Mouse (Mus musculus): Measurements from ENCODE around the gene Ms4a12. TPM values are rescaled to one million over a fixed set of nuclear protein-coding genes. Genes with fewer than 3 reads are reported as not detected.
"Not testable (repeated sequence)": the region's sequence is repeated elsewhere in the genome, so short reads cannot be mapped to it uniquely, and the experiment has no call there.

The Ms4a12 gene
- polyA plus RNA-seq (2015; fragmentation: Nextera tagmentation; extraction: Ambion mirVana): not detected in 2 replicates

GRCm38 (mm10) chr19:11232348-11232747, at the start of gene Ms4a12:
TSS of gene Ms4a12 (minus strand) at chr19:11232448.
- no peak within 1 kb of the TSS for H3K27ac ChIP-seq

DNA sequence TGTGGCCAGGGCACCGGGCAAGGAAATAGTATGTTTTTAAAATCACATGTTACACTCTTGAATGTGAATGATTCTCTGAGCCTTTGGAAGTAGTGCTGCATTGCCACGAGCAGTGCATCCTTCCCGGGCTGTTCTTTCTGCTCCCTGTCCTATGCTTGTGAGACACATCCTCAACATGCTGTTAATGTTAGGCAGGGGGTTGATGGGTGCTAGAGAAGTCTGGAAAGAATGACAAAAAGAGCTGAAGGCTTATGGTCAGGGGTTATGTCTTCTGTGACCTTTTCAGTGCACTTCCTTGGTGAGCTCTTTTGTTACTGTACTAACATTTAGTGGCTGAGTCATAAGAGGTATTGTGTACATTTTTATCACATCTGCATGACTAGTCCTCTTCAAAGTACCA, 48.0 kb upstream of the Ms4a12 start:
- Histone ChIP-seq H3K4me3 (no peak overlapping the region), H3K36me3 (no peaks in the 10 kb centered on the region), H3K27me3 (no peaks in the 10 kb centered on the region), H3K27ac (no peak overlapping the region), H3K4me1 (no peaks in the 10 kb centered on the region), H3K4me2 (no peak overlapping the region), H3K9me3 (no peaks in the 10 kb centered on the region), H3K9ac (no peak overlapping the region)
- WGBS: 80% methylated on average over 3 of the region's 3 CpGs
- no peak for ATAC-seq (ENCODE audit: insufficient number of reproducible peaks, insufficient read depth, low FRiP score, low TSS enrichment, low read depth)

More at GRCm38 (mm10) chr19:11232348-11232747, at the start of gene Ms4a12:
- Histone ChIP-seq H3K4me1 (no peaks in the 10 kb centered on the region), H3K4me3 (no peak within 1 kb of the TSS), H3K36me3 (no peaks in the 10 kb centered on the region), H3K27me3 (no peaks in the 10 kb centered on the region), H3K4me2 (no peak within 1 kb of the TSS), H3K9ac (no peak within 1 kb of the TSS), H3K9me3 (no peaks in the 10 kb centered on the region)
- 70% methylated on average over 5 of the region's 5 CpGs for WGBS
- no peak for ATAC-seq (ENCODE audit: insufficient number of reproducible peaks, insufficient read depth, low FRiP score, low TSS enrichment, low read depth)

DNA sequence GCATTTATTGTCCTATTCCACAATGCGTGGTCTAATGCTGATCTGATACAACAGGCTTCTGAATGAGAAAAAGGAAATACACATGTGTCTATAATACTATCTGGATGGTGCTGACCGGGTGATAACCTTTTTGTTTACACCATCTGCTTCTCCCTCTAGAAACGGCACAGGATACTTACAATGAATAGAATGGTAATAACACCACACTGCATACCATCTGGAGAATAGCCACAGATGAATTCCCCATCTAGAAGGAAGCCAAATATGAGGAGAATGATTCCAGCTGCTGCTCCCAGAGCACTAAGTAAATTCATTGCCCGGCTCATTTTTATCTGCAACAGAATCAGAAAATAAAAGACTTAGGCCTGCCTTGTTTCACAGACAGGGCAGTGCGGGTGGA, 44.2 kb upstream of the Ms4a12 start:
- ATAC-seq (ENCODE audit: insufficient number of reproducible peaks, insufficient read depth, low FRiP score, low TSS enrichment, low read depth): no peak

DNA sequence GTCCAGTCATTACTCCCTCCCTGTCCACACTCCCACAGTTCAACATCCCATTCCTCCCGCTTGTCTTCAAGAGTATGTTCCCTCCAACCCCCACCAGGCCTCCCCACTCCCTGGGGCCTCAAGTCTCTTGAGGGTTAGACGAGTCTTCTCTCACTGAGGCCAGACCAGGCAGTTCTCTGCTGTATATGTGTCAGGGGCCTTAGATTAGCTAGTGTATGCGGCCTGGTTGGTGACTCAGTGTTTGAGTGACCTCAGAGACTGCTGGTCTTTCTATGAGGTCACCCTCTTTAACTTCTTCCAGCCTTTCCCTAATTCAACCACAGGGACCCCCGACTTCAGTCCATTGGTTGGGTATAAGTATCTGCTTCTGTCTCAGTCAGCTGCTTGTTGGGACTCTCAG, 34.7 kb upstream of the Ms4a12 start:
- Histone ChIP-seq H3K4me2 (no peak overlapping the region), H3K9ac (no peak overlapping the region), H3K36me3 (no peaks in the 10 kb centered on the region), H3K27me3 (no peaks in the 10 kb centered on the region), H3K27ac (no peak overlapping the region), H3K4me1 (no peaks in the 10 kb centered on the region), H3K4me3 (no peak overlapping the region), H3K9me3 (no peaks in the 10 kb centered on the region)
- ATAC-seq (ENCODE audit: insufficient number of reproducible peaks, insufficient read depth, low FRiP score, low TSS enrichment, low read depth): no peak
- WGBS: 75% methylated on average over 4 of the region's 4 CpGs

More for the DNA sequence above, 44.2 kb upstream of the Ms4a12 start:
- no peaks in the 10 kb centered on the region for H3K27me3 ChIP-seq
- 53% methylated on average over 5 of the region's 5 CpGs for WGBS
- no peak overlapping the region for H3K27ac ChIP-seq
- H3K4me2 ChIP-seq: no peak overlapping the region
- no peak overlapping the region for H3K4me3 ChIP-seq
- H3K9me3 ChIP-seq: no peaks in the 10 kb centered on the region
- no peaks in the 10 kb centered on the region for H3K36me3 ChIP-seq
- H3K4me1 ChIP-seq: no peaks in the 10 kb centered on the region
- no peak overlapping the region for H3K9ac ChIP-seq

GRCm38 (mm10) chr19:11266052-11266845, 34.0 kb upstream of the Ms4a12 start, which contains the start of gene Ms4a1:
TSS of gene Ms4a1 (minus strand) at chr19:11266241.
- WGBS: 83% methylated on average over 8 of the region's 8 CpGs
- H3K27me3 ChIP-seq: no peaks in the 10 kb centered on the region
- no peak; the same call in 1 of the 2 replicates for ATAC-seq (ENCODE audit: insufficient number of reproducible peaks, insufficient read depth, low FRiP score, low TSS enrichment, low read depth)
- H3K36me3 ChIP-seq: no peaks in the 10 kb centered on the region
- no peaks in the 10 kb centered on the region for H3K4me1 ChIP-seq
- no peak within 1 kb of the TSS for H3K9ac ChIP-seq
- no peaks in the 10 kb centered on the region for H3K9me3 ChIP-seq
- H3K4me2 ChIP-seq: no peak within 1 kb of the TSS
- no peak within 1 kb of the TSS for H3K27ac ChIP-seq
- H3K4me3 ChIP-seq: no peak within 1 kb of the TSS

- ATAC-seq (ENCODE audit: insufficient number of reproducible peaks, insufficient read depth, low FRiP score, low TSS enrichment, low read depth): no peak
- no peak overlapping the region for H3K27ac ChIP-seq
- no peaks in the 10 kb centered on the region for H3K27me3 ChIP-seq
- H3K36me3 ChIP-seq: no peaks in the 10 kb centered on the region
- H3K9me3 ChIP-seq: no peaks in the 10 kb centered on the region
- H3K4me2 ChIP-seq: no peak overlapping the region
- no peaks in the 10 kb centered on the region for H3K4me1 ChIP-seq
- 78% methylated on average over 9 of the region's 9 CpGs for whole genome bisulfite sequencing
- no peak overlapping the region for H3K9ac ChIP-seq
- H3K4me3 ChIP-seq: no peak overlapping the region
Measured at GRCm38 (mm10) chr19:11264602-11265185, 32.4 kb upstream of the Ms4a12 start.

GRCm38 (mm10) chr19:11263549-11263948, 31.3 kb upstream of the Ms4a12 start:
- Histone ChIP-seq H3K27me3 (no peaks in the 10 kb centered on the region), H3K36me3 (no peaks in the 10 kb centered on the region), H3K27ac (no peak overlapping the region), H3K4me2 (no peak overlapping the region), H3K4me3 (no peak overlapping the region), H3K9ac (no peak overlapping the region), H3K9me3 (no peaks in the 10 kb centered on the region), H3K4me1 (no peaks in the 10 kb centered on the region)
- ATAC-seq (ENCODE audit: insufficient number of reproducible peaks, insufficient read depth, low FRiP score, low TSS enrichment, low read depth): no peak
- 69% methylated on average over 3 of the region's 3 CpGs for WGBS

DNA sequence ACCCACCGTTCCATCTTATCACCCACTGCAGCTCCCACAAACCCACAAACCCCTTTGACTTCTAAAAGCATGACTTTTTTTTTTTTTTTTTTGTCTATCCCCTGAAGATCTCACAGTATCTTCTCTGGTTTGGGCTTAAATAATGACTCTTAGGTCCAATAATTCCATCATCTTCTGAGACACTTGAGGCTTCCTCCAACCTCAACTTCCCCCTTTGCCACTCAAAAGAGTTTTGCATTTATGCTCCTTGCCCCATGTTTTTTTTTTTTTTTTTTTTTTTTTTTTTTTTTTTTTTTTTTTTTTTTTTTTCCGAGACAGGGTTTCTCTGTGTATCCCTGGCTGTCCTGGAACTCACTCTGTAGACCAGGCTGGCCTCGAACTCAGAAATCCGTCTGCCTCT, 30.7 kb upstream of the Ms4a12 start:
- 74% methylated on average over 4 of the region's 4 CpGs for WGBS
- not testable (repeated sequence) for H3K9me3 ChIP-seq; ATAC-seq (ENCODE audit: insufficient number of reproducible peaks, insufficient read depth, low FRiP score, low TSS enrichment, low read depth); H3K27ac ChIP-seq; H3K27me3 ChIP-seq; H3K36me3 ChIP-seq; H3K4me2 ChIP-seq; H3K9ac ChIP-seq; H3K4me3 ChIP-seq; H3K4me1 ChIP-seq

DNA sequence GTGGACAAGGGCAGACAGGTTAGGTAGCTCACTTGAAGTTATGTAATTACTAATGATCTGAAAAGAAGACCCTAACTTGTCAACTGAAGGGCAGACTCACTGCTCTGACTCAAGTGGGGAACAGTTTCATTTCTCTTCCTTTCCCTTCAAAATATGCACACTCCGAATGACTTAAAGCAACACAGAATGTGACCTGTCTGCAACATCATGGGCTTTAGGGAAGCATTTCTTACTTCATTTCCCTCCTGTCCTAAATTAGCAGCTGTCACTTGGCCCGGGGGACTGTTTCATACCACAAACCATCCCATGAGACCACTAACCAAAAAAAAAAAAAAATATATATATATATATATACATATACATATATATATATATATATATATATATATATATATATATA, 29.3 kb upstream of the Ms4a12 start:
- H3K9ac ChIP-seq: no peak overlapping the region
- WGBS: 76% methylated on average over 2 of the region's 2 CpGs
- no peaks in the 10 kb centered on the region for H3K9me3 ChIP-seq
- H3K4me1 ChIP-seq: no peaks in the 10 kb centered on the region
- H3K4me2 ChIP-seq: no peak overlapping the region
- H3K27me3 ChIP-seq: no peaks in the 10 kb centered on the region
- ATAC-seq (ENCODE audit: insufficient number of reproducible peaks, insufficient read depth, low FRiP score, low TSS enrichment, low read depth): no peak
- H3K27ac ChIP-seq: no peak overlapping the region
- H3K36me3 ChIP-seq: no peaks in the 10 kb centered on the region
- H3K4me3 ChIP-seq: no peak overlapping the region

GRCm38 (mm10) chr19:11244230-11244629, 12.0 kb upstream of the Ms4a12 start:
- H3K27me3 ChIP-seq: no peaks in the 10 kb centered on the region
- H3K9ac ChIP-seq: no peak overlapping the region
- H3K9me3 ChIP-seq: no peaks in the 10 kb centered on the region
- no peaks in the 10 kb centered on the region for H3K4me1 ChIP-seq
- ATAC-seq (ENCODE audit: insufficient number of reproducible peaks, insufficient read depth, low FRiP score, low TSS enrichment, low read depth): no peak
- H3K4me2 ChIP-seq: no peak overlapping the region
- no peaks in the 10 kb centered on the region for H3K36me3 ChIP-seq
- no peak overlapping the region for H3K27ac ChIP-seq
- H3K4me3 ChIP-seq: no peak overlapping the region

DNA sequence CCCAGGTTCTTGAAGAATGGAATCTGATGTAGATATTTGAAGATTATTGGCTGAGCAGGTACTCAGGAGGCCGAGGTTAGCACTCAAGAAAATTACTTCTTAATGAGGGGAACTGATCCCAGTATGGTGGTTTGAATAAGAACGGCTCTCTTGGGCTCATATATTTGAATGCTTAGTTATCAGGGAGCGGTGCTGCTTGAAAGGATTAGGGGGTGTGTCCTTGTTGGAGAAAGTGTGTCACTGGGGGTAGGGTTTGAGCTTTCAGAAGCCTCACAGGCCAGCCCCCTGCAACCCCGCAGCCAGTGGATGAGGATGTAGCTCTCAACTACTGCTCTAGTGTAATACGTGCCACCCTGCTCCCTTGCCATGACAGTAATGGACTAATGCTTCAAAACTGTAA, 10.3 kb upstream of the Ms4a12 start:
- Histone ChIP-seq H3K4me3 (no peak overlapping the region), H3K4me1 (no peaks in the 10 kb centered on the region), H3K9me3 (no peaks in the 10 kb centered on the region), H3K36me3 (no peaks in the 10 kb centered on the region), H3K4me2 (no peak overlapping the region), H3K9ac (no peak overlapping the region), H3K27ac (no peak overlapping the region), H3K27me3 (no peaks in the 10 kb centered on the region)
- ATAC-seq (ENCODE audit: insufficient number of reproducible peaks, insufficient read depth, low FRiP score, low TSS enrichment, low read depth): no peak
- WGBS: 57% methylated on average over 5 of the region's 5 CpGs

DNA sequence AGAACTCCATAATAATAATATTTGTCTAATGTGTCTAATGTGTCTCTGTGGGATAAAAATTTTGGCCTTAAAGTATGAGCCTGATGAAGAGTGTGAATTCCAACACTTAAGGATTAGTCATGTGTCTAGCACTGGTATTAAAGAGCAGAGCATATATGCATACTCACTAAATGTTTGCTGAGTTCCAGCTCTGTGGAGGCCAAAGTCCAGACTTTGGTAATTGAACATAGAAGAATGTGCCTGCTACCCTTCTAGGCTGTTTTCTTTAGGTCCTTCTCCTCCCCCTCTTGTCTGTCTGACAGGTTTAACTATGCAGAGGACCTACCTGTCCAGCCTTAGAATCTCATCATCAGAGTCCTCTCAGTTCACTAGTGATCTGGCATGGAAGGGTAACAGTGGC, 3.6 kb upstream of the Ms4a12 start:
- ATAC-seq (ENCODE audit: insufficient number of reproducible peaks, insufficient read depth, low FRiP score, low TSS enrichment, low read depth): no peak
- no peak overlapping the region for H3K9ac ChIP-seq
- no peaks in the 10 kb centered on the region for H3K36me3 ChIP-seq
- no peaks in the 10 kb centered on the region for H3K4me1 ChIP-seq
- H3K27ac ChIP-seq: no peak overlapping the region
- no peaks in the 10 kb centered on the region for H3K9me3 ChIP-seq
- no peak overlapping the region for H3K4me2 ChIP-seq
- H3K4me3 ChIP-seq: no peak overlapping the region
- no peaks in the 10 kb centered on the region for H3K27me3 ChIP-seq
